Mouse (Mus musculus) liver, embryonic 16.5 days (tissue): ENCODE results near the gene Sorbs1. TPM values are rescaled to one million over a fixed set of nuclear protein-coding genes. Genes with fewer than 3 reads are reported as not detected.

Experiments used
- ATAC-seq: fragments of 200-750 bp; cut with Nextera tagmentation; 2 replicates; pipeline ENCODE4 v1.8.0; 2017; ENCODE audit warnings: low read depth, mild to moderate bottlenecking, moderate number of reproducible peaks, moderate library complexity
- H3K27ac ChIP-seq: fragments of 300-500 bp; sonication (generic); 2 replicates; pipeline ENCODE4 v1.5.1; 2014; ENCODE audit warnings: mild to moderate bottlenecking, low read length
- H3K27me3 ChIP-seq: fragments of 300-500 bp; sonication (generic); 2 replicates; pipeline ENCODE4 v1.6.1; 2014; ENCODE audit warnings: low read depth, low read length, mixed read lengths; ENCODE audit not compliant: control insufficient read depth, insufficient read depth
- H3K36me3 ChIP-seq: fragments of 300-500 bp; sonication (generic); 2 replicates; pipeline ENCODE4 v1.6.1; 2014; ENCODE audit warnings: mild to moderate bottlenecking; ENCODE audit not compliant: control insufficient read depth, insufficient read depth
- H3K4me1 ChIP-seq: fragments of 300-500 bp; sonication (generic); 2 replicates; pipeline ENCODE4 v1.6.1; 2014; ENCODE audit warnings: low read depth, low read length, mixed read lengths; ENCODE audit not compliant: control insufficient read depth
- H3K4me2 ChIP-seq: fragments of 300-500 bp; sonication (generic); 2 replicates; pipeline ENCODE4 v1.6.1; 2014; ENCODE audit warnings: low read depth, low read length, mixed read lengths
- H3K4me3 ChIP-seq: fragments of 300-500 bp; sonication (generic); 2 replicates; pipeline ENCODE4 v1.5.1; 2014; ENCODE audit warnings: low read depth, mild to moderate bottlenecking, low read length
- H3K9ac ChIP-seq: fragments of 300-500 bp; sonication (generic); 2 replicates; pipeline ENCODE4 v1.6.1; 2014; ENCODE audit warnings: low read depth, low read length
- H3K9me3 ChIP-seq: fragments of 300-500 bp; sonication (generic); replicated peaks from 2 replicates; pipeline ENCODE4 v1.6.1; 2016; ENCODE audit warnings: low read length; ENCODE audit not compliant: control insufficient read depth
- WGBS: fragments of 180-500 bp; shearing (Covaris S2); extraction: QIAGEN DNeasy Blood & Tissue Kit; methylation state at CpG from one replicate; pipeline ENCODE4 v1.1.7; 2014; ENCODE audit not compliant: insufficient replicate concordance; 5-methylcytosine and 5-hydroxymethylcytosine counted together
- polyA plus RNA-seq: library from polyadenylated mRNA; unstranded; fragments of >200 nt; fragmentation: Nextera tagmentation; extraction: Ambion mirVana; gene quantifications from 2 replicates; pipeline ENCODE4 v1.2.1, GENCODE M21; 2015

Gene Sorbs1
- polyA plus RNA-seq, 1 experiment from 2014 or later: 39.6 TPM

- no peak overlapping the region for H3K4me2 ChIP-seq
- H3K27ac ChIP-seq: no peak overlapping the region
- no peaks in the 10 kb centered on the region for H3K4me1 ChIP-seq
- H3K4me3 ChIP-seq: no peak overlapping the region
- no peaks in the 10 kb centered on the region for H3K9me3 ChIP-seq
- H3K36me3 ChIP-seq: no peaks in the 10 kb centered on the region
- 79% methylated on average over 5 of the region's 5 CpGs for WGBS
- no peak for ATAC-seq
- no peak overlapping the region for H3K9ac ChIP-seq
- H3K27me3 ChIP-seq: no peaks in the 10 kb centered on the region
Measured at GRCm38 (mm10) chr19:40248476-40248875, 265.1 kb downstream of the Sorbs1 start.

DNA sequence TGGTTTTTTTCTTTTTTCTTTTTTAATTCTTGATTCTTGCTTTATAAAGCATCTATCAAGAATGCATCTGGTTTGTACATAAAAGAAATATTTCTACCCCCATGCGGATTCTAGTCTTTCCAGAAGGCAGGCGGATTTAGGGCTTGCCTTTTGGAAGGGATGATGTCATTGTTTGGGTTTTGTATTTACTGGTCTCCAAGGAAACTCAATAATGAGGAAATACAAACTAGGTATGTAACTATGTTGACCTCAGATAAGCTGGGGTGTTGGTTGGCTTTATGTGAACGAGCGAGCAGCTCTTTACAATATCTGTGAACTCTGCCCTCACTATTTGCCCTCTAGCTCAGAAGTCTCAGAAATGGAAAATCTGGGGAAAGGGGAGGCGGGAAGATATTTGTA lies 266.3 kb downstream of the Sorbs1 start:
- peak; percentile 78 for ATAC-seq
- Histone ChIP-seq H3K27me3 (no peaks in the 10 kb centered on the region), H3K36me3 (no peaks in the 10 kb centered on the region), H3K4me2 (no peak overlapping the region), H3K9ac (no peak overlapping the region), H3K27ac (no peak overlapping the region), H3K4me1 (no peaks in the 10 kb centered on the region), H3K9me3 (no peaks in the 10 kb centered on the region), H3K4me3 (no peak overlapping the region)
- WGBS: 49% methylated on average over 5 of the region's 5 CpGs

DNA sequence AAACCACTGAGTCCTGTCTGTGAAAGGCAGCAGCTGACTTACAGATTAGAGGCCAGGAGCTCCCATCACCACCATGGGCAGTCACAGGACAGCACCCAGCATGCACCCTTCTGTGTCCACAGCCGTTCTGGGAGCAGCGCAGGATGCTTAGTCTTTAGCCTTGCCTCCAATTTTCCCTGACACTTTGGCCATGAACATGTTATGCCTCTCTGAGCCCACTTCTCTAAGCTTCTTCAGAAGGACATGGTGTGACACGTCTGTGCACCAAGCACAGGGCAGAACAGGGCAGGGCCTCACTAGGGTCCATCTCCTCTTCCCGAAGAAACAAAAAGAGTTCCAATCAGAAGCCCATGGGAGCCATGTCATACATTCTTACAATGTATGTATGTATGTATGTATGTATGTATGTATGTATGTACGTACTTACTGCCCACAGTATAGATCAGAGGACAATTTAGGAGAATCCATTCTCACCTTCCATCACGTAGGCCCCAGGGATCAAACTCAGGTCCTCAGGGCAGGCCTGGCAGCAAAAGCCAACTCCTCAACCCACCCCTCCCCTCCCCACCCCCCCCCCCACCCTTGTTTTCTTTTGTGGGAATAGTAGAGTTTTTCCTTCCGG lies 266.8 kb downstream of the Sorbs1 start:
- H3K4me2 ChIP-seq: no peak overlapping the region
- no peaks in the 10 kb centered on the region for H3K4me1 ChIP-seq
- H3K9me3 ChIP-seq: no peaks in the 10 kb centered on the region
- no peak overlapping the region for H3K4me3 ChIP-seq
- no peak overlapping the region for H3K9ac ChIP-seq
- 78% methylated on average over 7 of the region's 7 CpGs for WGBS
- H3K27me3 ChIP-seq: no peaks in the 10 kb centered on the region
- no peak for ATAC-seq
- no peak overlapping the region for H3K27ac ChIP-seq
- no peaks in the 10 kb centered on the region for H3K36me3 ChIP-seq

Other genes starting within 250 kb of the Sorbs1 start
- gene Pdlim1, start 241.9 kb downstream of the Sorbs1 start, polyA plus RNA-seq: 70.4 and 73.8 TPM in 2 replicates
- 28.6 and 28.8 TPM in 2 replicates for gene Aldh18a1, start 74.7 kb upstream of the Sorbs1 start, polyA plus RNA-seq
- 1.3 and 1.6 TPM in 2 replicates for gene Tctn3, start 98.5 kb upstream of the Sorbs1 start, polyA plus RNA-seq
- 4.7 and 5.9 TPM in 2 replicates for gene Entpd1, start 98.6 kb upstream of the Sorbs1 start, polyA plus RNA-seq
- 0.72 and 0.95 TPM in 2 replicates for gene Cc2d2b, start 235.0 kb upstream of the Sorbs1 start, polyA plus RNA-seq